Mouse (Mus musculus) G1E (cell line): ENCODE data around the gene Pemt.

Experiments
- CTCF ChIP-seq: IDR thresholded peaks from 2 replicates; pipeline ENCODE4 v1.5.1; 2012; ENCODE audit warnings: low read depth, low read length, inconsistent platforms, mixed read lengths
- POLR2AphosphoS5 ChIP-seq: IDR thresholded peaks from 2 replicates; pipeline ENCODE4 v1.6.1; 2012; ENCODE audit warnings: low read depth, low read length, inconsistent platforms; ENCODE audit not compliant: insufficient replicate concordance
- TAL1 ChIP-seq: conservative IDR thresholded peaks from 2 replicates; pipeline ENCODE4 v1.6.1; 2012; ENCODE audit warnings: low read depth, low read length, inconsistent platforms, mixed read lengths

GRCm38 (mm10) chr11:59970780-59971179 lies 75.5 kb downstream of the Pemt start:
- TF ChIP-seq CTCF (no peak), POLR2AphosphoS5 (no peak), TAL1 (no peak)
